ENCODE assay signal across 28 mouse cellular contexts in the genomic region with DNA sequence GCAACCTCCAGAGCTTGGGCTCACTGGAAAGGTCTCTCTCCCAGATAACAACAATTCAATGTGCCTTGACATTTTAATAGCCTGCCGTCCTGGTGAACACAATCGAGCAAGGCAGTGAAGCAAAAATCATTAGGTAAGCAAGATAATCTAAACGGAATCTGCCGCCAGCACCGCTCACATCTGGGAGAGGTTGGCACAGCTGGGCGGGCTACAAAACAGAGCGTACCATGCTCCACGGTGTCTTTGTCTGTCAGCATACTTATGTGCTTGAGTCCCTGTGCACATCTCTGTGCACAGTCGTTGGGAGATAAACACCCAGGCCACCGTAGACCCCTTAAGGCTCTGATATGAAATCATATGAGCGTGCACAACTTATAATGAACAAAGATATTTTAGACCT.
DNase-seq lines count a peak whose midpoint lies in the region; ATAC-seq and TF ChIP-seq lines count a peak whose summit lies in the region.
"Had no signal": no experiment of that assay in that cellular context is flagged by ENCODE, and none has a peak within 500 bp of the region (broad histone marks: within the 10 kb centered on the region; RNA-seq: fewer than 3 reads in every experiment).

No protein-coding gene starts in this region.

- no peak overlapping the region for H3K4me2 ChIP-seq in kidney, embryonic 15.5 days
- H3K4me2 ChIP-seq: forebrain, embryonic 15.5 days; heart, embryonic 15.5 days; liver, embryonic 12.5 days had no signal

- no peak for TF ChIP-seq CTCF in ES-Bruce4 (IDR thresholded peaks at IDR 0.05; ENCODE audit: low read depth, low read length)

- no peak for TF ChIP-seq POLR2A in ES-Bruce4 (IDR thresholded peaks at IDR 0.05; ENCODE audit: insufficient read depth, low read length)

- 0 out of 2 replicates have a peak, but pooled peaks have one; percentile 18 for ATAC-seq in kidney, embryonic 15.5 days (replicated peaks; ENCODE audit: low FRiP score)
- ATAC-seq: activated CD4-positive, CD25-positive, alpha-beta regulatory T cell, adult 4 months; forebrain, embryonic 15.5 days; intestine, postnatal 0 days; liver, embryonic 12.5 days; lung, postnatal 0 days had no signal

- WGBS in kidney, embryonic 15.5 days, result 53% methylated on average over 11 of the region's 11 CpGs

- no peaks in the 10 kb centered on the region for H3K36me3 ChIP-seq in kidney, embryonic 15.5 days
- H3K36me3 ChIP-seq in ES-Bruce4 (ENCODE audit: control insufficient read depth, insufficient read depth, low read length, poor library complexity, severe bottlenecking), result no peaks in the 10 kb centered on the region
- H3K36me3 ChIP-seq: forebrain, embryonic 10.5 days; forebrain, embryonic 15.5 days; heart, embryonic 15.5 days; liver, embryonic 12.5 days had no signal

- no peak overlapping the region for H3K4me3 ChIP-seq in kidney, embryonic 15.5 days (replicated peaks)
- peak overlapping the region; percentile 23; the same call in 1 of the 2 replicates for H3K4me3 ChIP-seq in ES-Bruce4 (ENCODE audit: low read depth, low read length)
- H3K4me3 ChIP-seq: forebrain, embryonic 10.5 days; forebrain, embryonic 15.5 days; heart, embryonic 15.5 days; liver, embryonic 12.5 days had no signal

- peak; percentile 75 for DNase-seq in heart, adult 11 months
- DNase-seq in heart, adult 9 months (ENCODE audit: low spot score in 2 of 2), result no peak
- DNase-seq in kidney, adult 9 months, result no peak
- DNase-seq in mesoderm, embryonic 11.5 days (ENCODE audit: low read depth, low spot score), result peak; percentile 9
- no peak for DNase-seq in adrenal gland, postnatal 25 days
- no peak for DNase-seq in layer of hippocampus, adult 9-10 months (ENCODE audit: low spot score)
- DNase-seq: adrenal gland, adult 2 months; cerebellum, adult 8-10 months; cerebellum, postnatal 25 days; kidney, postnatal 4 days; layer of hippocampus, postnatal 36 days; left cerebral cortex, postnatal 4 days; lung, adult 18-20 months; midbrain, embryonic 14.5 days; right cerebral cortex, postnatal 4 days; thymus, adult 18-20 months; thymus, postnatal 25 days had no signal

- no peaks in the 10 kb centered on the region for H3K9me3 ChIP-seq in kidney, embryonic 15.5 days (replicated peaks)
- no peaks in the 10 kb centered on the region for H3K9me3 ChIP-seq in ES-Bruce4 (replicated peaks; ENCODE audit: control insufficient read depth, insufficient read depth, low read length, poor library complexity, severe bottlenecking)
- H3K9me3 ChIP-seq: forebrain, embryonic 10.5 days; forebrain, embryonic 15.5 days; heart, embryonic 15.5 days; liver, embryonic 12.5 days had no signal

- H3K27me3 ChIP-seq in kidney, embryonic 15.5 days, result no peaks in the 10 kb centered on the region
- no peaks in the 10 kb centered on the region for H3K27me3 ChIP-seq in ES-Bruce4 (ENCODE audit: control insufficient read depth, insufficient read depth, low read length, poor library complexity, severe bottlenecking)
- H3K27me3 ChIP-seq: forebrain, embryonic 15.5 days; heart, embryonic 15.5 days; liver, embryonic 12.5 days had no signal

- H3K27ac ChIP-seq in kidney, embryonic 15.5 days, result no peak overlapping the region
- H3K27ac ChIP-seq in ES-Bruce4 (ENCODE audit: insufficient read depth, low read length), result no peak overlapping the region
- H3K27ac ChIP-seq: forebrain, embryonic 10.5 days; forebrain, embryonic 15.5 days; heart, embryonic 15.5 days; liver, embryonic 12.5 days; macrophage; stomach, postnatal 0 days had no signal

- H3K4me1 ChIP-seq in kidney, embryonic 15.5 days, result 0 out of 2 replicates have a peak, but pooled peaks cover 3% of the 10 kb centered on the region
- H3K4me1 ChIP-seq in ES-Bruce4 (ENCODE audit: control insufficient read depth, insufficient read depth, low read length), result no peaks in the 10 kb centered on the region
- H3K4me1 ChIP-seq: forebrain, embryonic 10.5 days; forebrain, embryonic 15.5 days; heart, embryonic 15.5 days; liver, embryonic 12.5 days had no signal

- no peak for TF ChIP-seq EP300 in ES-Bruce4 (IDR thresholded peaks at IDR 0.05; ENCODE audit: insufficient read depth, low read depth, low read length)

- H3K9ac ChIP-seq in kidney, embryonic 15.5 days, result no peak overlapping the region
- H3K9ac ChIP-seq in ES-Bruce4 (ENCODE audit: low read depth, poor library complexity, severe bottlenecking), result no peak overlapping the region
- H3K9ac ChIP-seq: forebrain, embryonic 15.5 days; heart, embryonic 15.5 days; liver, embryonic 12.5 days had no signal

Comparison
In these comparisons a context has a peak if more than half of its experiments do, and no peak if none do; other contexts are left out.
1. DNase-seq: peak in heart, adult 11 months (single experiment) and mesoderm, embryonic 11.5 days (single experiment); none in heart, adult 9 months (0 of 2), kidney, adult 9 months (single experiment), adrenal gland, postnatal 25 days (single experiment) and layer of hippocampus, adult 9-10 months (single experiment).